Mouse (Mus musculus) midbrain, embryonic 11.5 days (tissue): ENCODE results near the gene Kpna6. TPM values are rescaled to one million over a fixed set of nuclear protein-coding genes. Genes with fewer than 3 reads are reported as not detected.

Experiments
- microRNA-seq: library from miRNA; unstranded; fragments of <30 nt; microRNA quantifications from one replicate; pipeline ENCODE4, GENCODE M21; 2017
- polyA plus RNA-seq: library from polyadenylated mRNA; unstranded; fragments of >200 nt; fragmentation: Nextera tagmentation; extraction: Ambion mirVana; gene quantifications from 2 replicates; pipeline ENCODE4 v1.2.1, GENCODE M21; 2014

Kpna6 gene
- polyA plus RNA-seq, 1 experiment from 2014 or later = 14.9 TPM

Small RNA genes lying within 50 kb of the gene (microRNA-seq; reads per million reads assigned to microRNA genes)
- 0.95 reads per million for gene Mir7016

Other genes starting within 250 kb of the Kpna6 start
- gene Zbtb8b, start 231.9 kb downstream of the Kpna6 start, polyA plus RNA-seq = 2.0 and 2.4 TPM in 2 replicates
- 23.3 and 23.7 TPM in 2 replicates for gene Bsdc1, start 211.2 kb downstream of the Kpna6 start, polyA plus RNA-seq
- not detected in 2 replicates for gene Tssk3, start 181.7 kb downstream of the Kpna6 start, polyA plus RNA-seq
- not detected in 2 replicates for gene Fam229a, start 181.6 kb downstream of the Kpna6 start, polyA plus RNA-seq
- gene Marcksl1, start 159.2 kb downstream of the Kpna6 start, polyA plus RNA-seq = 1,816 and 1,974 TPM in 2 replicates
- 225 and 234 TPM in 2 replicates for gene Hdac1, start 130.1 kb downstream of the Kpna6 start, polyA plus RNA-seq
- 4.5 and 5.3 TPM in 2 replicates for gene Lck, start 99.1 kb downstream of the Kpna6 start, polyA plus RNA-seq
- 0.19 and 0.46 TPM in 2 replicates for gene Fam167b, start 94.2 kb downstream of the Kpna6 start, polyA plus RNA-seq
- 251 and 259 TPM in 2 replicates for gene Eif3i, start 72.1 kb downstream of the Kpna6 start, polyA plus RNA-seq
- 178 and 188 TPM in 2 replicates for gene Tmem234, start 72.1 kb downstream of the Kpna6 start, polyA plus RNA-seq
- gene Dcdc2b, start 58.5 kb downstream of the Kpna6 start, polyA plus RNA-seq = 1.7 and 3.0 TPM in 2 replicates
- gene Iqcc, start 53.7 kb downstream of the Kpna6 start, polyA plus RNA-seq = 21.3 and 23.9 TPM in 2 replicates
- 70.0 and 73.9 TPM in 2 replicates for gene Ccdc28b, start 48.8 kb downstream of the Kpna6 start, polyA plus RNA-seq
- 89.6 and 101 TPM in 2 replicates for gene Txlna, start 31.7 kb downstream of the Kpna6 start, polyA plus RNA-seq
- gene Tmem39b, start 24.1 kb upstream of the Kpna6 start, polyA plus RNA-seq = 35.6 and 36.3 TPM in 2 replicates
- gene Khdrbs1, start 69.5 kb upstream of the Kpna6 start, polyA plus RNA-seq = 189 and 190 TPM in 2 replicates
- gene Ptp4a2, start 138.5 kb upstream of the Kpna6 start, polyA plus RNA-seq = 368 TPM in 2 replicates